Mouse (Mus musculus) lung, postnatal 0 days (tissue): Measurements from ENCODE around the gene Sytl3. TPM values are rescaled to one million over a fixed set of nuclear protein-coding genes. Genes with fewer than 3 reads are reported as not detected.

Source experiments
- ATAC-seq: fragments of 200-750 bp; cut with Nextera tagmentation; 2 replicates; pipeline ENCODE4 v1.8.0; 2017; ENCODE audit warnings: moderate library complexity
- DNase-seq: peaks from one replicate; pipeline ENCODE4 v3.0.0-alpha.2; 2016; ENCODE audit warnings: low spot score
- H3K27ac ChIP-seq: fragments of 300-500 bp; sonication (generic); 2 replicates; pipeline ENCODE4 v1.5.1; 2014; ENCODE audit warnings: antibody characterized with exemption, mild to moderate bottlenecking, low read length, mixed read lengths
- H3K27me3 ChIP-seq: fragments of 300-500 bp; sonication (generic); replicated peaks from 2 replicates; pipeline ENCODE4 v1.6.1; 2014; ENCODE audit warnings: low read length, mixed read lengths; ENCODE audit not compliant: insufficient read depth
- H3K36me3 ChIP-seq: fragments of 300-500 bp; sonication (generic); 2 replicates; pipeline ENCODE4 v1.6.1; 2014; ENCODE audit warnings: low read length, mixed read lengths; ENCODE audit not compliant: insufficient read depth
- H3K4me1 ChIP-seq: fragments of 300-500 bp; sonication (generic); 2 replicates; pipeline ENCODE4 v1.6.1; 2014; ENCODE audit warnings: antibody characterized with exemption, low read depth, low read length, mixed read lengths; ENCODE audit not compliant: insufficient read depth
- H3K4me2 ChIP-seq: fragments of 300-500 bp; sonication (generic); replicated peaks from 2 replicates; pipeline ENCODE4 v1.6.1; 2014; ENCODE audit warnings: low read depth, mild to moderate bottlenecking, low read length, moderate library complexity, mixed read lengths
- H3K4me3 ChIP-seq: fragments of 300-500 bp; sonication (generic); 2 replicates; pipeline ENCODE4 v1.5.1; 2014; ENCODE audit warnings: low read depth, low read length
- H3K9ac ChIP-seq: fragments of 300-500 bp; sonication (generic); replicated peaks from 2 replicates; pipeline ENCODE4 v1.6.1; 2014; ENCODE audit warnings: low read depth, mild to moderate bottlenecking
- H3K9me3 ChIP-seq: fragments of 300-500 bp; sonication (generic); 2 replicates; pipeline ENCODE4 v1.6.1; 2016; ENCODE audit warnings: low read length, mixed read lengths
- CTCF ChIP-seq: IDR thresholded peaks from 2 replicates; pipeline ENCODE4 v1.5.1; 2016; ENCODE audit warnings: antibody characterized with exemption, mild to moderate bottlenecking
- EP300 ChIP-seq: IDR thresholded peaks from 2 replicates; pipeline ENCODE4 v1.6.1; 2016; ENCODE audit warnings: antibody characterized with exemption, mild to moderate bottlenecking, control low read depth
- WGBS: fragments of 180-500 bp; shearing (Covaris S2); extraction: QIAGEN DNeasy Blood & Tissue Kit; methylation state at CpG from one replicate; pipeline ENCODE4 v1.1.7; 2014; 5-methylcytosine and 5-hydroxymethylcytosine counted together
- polyA plus RNA-seq: library from polyadenylated mRNA; unstranded; fragments of >200 nt; fragmentation: Nextera tagmentation; extraction: Ambion mirVana; gene quantifications from 2 replicates; pipeline ENCODE4 v1.2.1, GENCODE M21; 2015

Sytl3 gene
- polyA plus RNA-seq, 1 experiment from 2014 or later: 0.67 TPM

DNA sequence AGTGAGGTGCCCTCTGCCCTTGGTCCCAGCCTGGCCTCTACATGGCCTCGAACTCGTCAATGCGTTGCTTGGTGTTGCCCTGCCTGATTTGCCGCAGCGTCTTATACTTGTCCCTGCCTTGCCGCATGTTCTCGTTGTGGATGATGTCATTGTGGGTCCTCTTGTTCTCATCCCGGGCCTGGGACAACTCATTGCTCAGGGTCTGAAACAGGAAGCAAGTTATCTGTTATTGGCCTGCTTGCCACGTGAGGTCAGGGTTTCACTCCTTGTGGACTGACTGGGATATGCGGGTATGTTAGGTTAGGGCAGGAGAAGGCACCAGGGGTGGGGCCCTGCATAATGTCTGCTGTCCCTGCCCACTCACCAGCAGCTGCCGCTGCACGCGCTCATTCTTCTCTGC, 80.4 kb downstream of the Sytl3 start:
- Histone ChIP-seq H3K9ac (no peak overlapping the region), H3K9me3 (no peaks in the 10 kb centered on the region), H3K4me3 (no peak overlapping the region), H3K4me1 (peaks cover 11% of the 10 kb centered on the region; the same call in 1 of the 2 replicates), H3K27ac (no peak overlapping the region), H3K4me2 (no peak overlapping the region), H3K36me3 (peaks cover 23% of the 10 kb centered on the region), H3K27me3 (no peaks in the 10 kb centered on the region)
- DNase-seq: no peak
- ATAC-seq: no peak
- TF ChIP-seq CTCF (peak; percentile 8; the same call in 1 of the 2 replicates), EP300 (no peak)
- 86% methylated on average over 13 of the region's 13 CpGs for WGBS

DNA sequence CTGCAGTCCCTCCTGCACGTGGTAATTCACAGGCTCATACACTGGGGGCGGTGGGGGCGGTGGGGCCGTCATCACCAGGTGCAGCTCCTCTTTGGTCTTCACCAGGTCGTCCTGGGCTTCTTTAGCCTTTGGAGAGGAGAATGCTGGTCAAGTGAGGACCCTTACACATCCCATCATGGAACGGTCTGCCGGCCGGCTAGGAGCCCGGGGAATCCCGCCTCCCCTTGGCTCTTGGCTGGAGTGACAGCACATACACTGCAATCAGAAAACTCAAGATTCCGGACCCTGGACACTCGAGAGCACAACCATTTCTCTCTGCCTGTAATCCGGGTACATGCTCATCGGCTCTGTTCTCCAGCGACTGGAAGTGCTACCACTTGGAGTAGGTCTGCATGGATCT, 80.9 kb downstream of the Sytl3 start:
- H3K27me3 ChIP-seq: no peaks in the 10 kb centered on the region
- 89% methylated on average over 15 of the region's 15 CpGs for WGBS
- ATAC-seq (no peak), DNase-seq (no peak)
- H3K9me3 ChIP-seq: no peaks in the 10 kb centered on the region
- H3K27ac ChIP-seq: no peak overlapping the region
- H3K4me3 ChIP-seq: no peak overlapping the region
- no peak overlapping the region for H3K9ac ChIP-seq
- peaks cover 23% of the 10 kb centered on the region for H3K36me3 ChIP-seq
- H3K4me2 ChIP-seq: no peak overlapping the region
- TF ChIP-seq EP300 (no peak), CTCF (no peak)
- H3K4me1 ChIP-seq: peaks cover 11% of the 10 kb centered on the region; the same call in 1 of the 2 replicates

- WGBS: 89% methylated on average over 19 of the region's 19 CpGs
- Histone ChIP-seq H3K9me3 (no peaks in the 10 kb centered on the region), H3K4me1 (peaks cover 11% of the 10 kb centered on the region; the same call in 1 of the 2 replicates), H3K36me3 (peaks cover 23% of the 10 kb centered on the region), H3K9ac (no peak overlapping the region), H3K4me3 (no peak overlapping the region), H3K27ac (no peak overlapping the region), H3K27me3 (no peaks in the 10 kb centered on the region), H3K4me2 (no peak overlapping the region)
- no peak for TF ChIP-seq CTCF
- TF ChIP-seq EP300: no peak
- ATAC-seq (no peak), DNase-seq (no peak)
Measured at GRCm38 (mm10) chr17:6740331-6741170, 81.7 kb downstream of the Sytl3 start.

GRCm38 (mm10) chr17:6741271-6741670, 82.4 kb downstream of the Sytl3 start:
- no peak overlapping the region for H3K4me3 ChIP-seq
- no peak overlapping the region for H3K27ac ChIP-seq
- H3K4me1 ChIP-seq: peaks cover 11% of the 10 kb centered on the region; the same call in 1 of the 2 replicates
- no peak for ATAC-seq
- no peak for TF ChIP-seq CTCF
- no peak for TF ChIP-seq EP300
- H3K9ac ChIP-seq: no peak overlapping the region
- WGBS: 84% methylated on average over 12 of the region's 12 CpGs
- no peaks in the 10 kb centered on the region for H3K9me3 ChIP-seq
- H3K4me2 ChIP-seq: no peak overlapping the region
- DNase-seq: no peak
- H3K27me3 ChIP-seq: no peaks in the 10 kb centered on the region
- peaks cover 23% of the 10 kb centered on the region for H3K36me3 ChIP-seq

- Histone ChIP-seq H3K27me3 (no peaks in the 10 kb centered on the region), H3K27ac (peak overlapping the region; percentile 68), H3K4me2 (0 out of 2 replicates have a peak overlapping the region, but pooled peaks have one; percentile 14), H3K4me1 (peaks cover 6% of the 10 kb centered on the region; the same call in 1 of the 2 replicates), H3K4me3 (no peak overlapping the region), H3K36me3 (peaks cover 23% of the 10 kb centered on the region), H3K9ac (no peak overlapping the region), H3K9me3 (no peaks in the 10 kb centered on the region)
- peak; percentile 16 for ATAC-seq
- peak; percentile 87 for DNase-seq
- TF ChIP-seq CTCF (no peak), EP300 (no peak)
- 40% methylated on average over 33 of the region's 33 CpGs for WGBS
Measured at GRCm38 (mm10) chr17:6742083-6743038, 83.5 kb downstream of the Sytl3 start.
